Mouse (Mus musculus) forebrain, embryonic 10.5 days (tissue): ENCODE results near the gene Wipf2. TPM values are rescaled to one million over a fixed set of nuclear protein-coding genes. Genes with fewer than 3 reads are reported as not detected.
"Not testable (repeated sequence)": the region's sequence is repeated elsewhere in the genome, so short reads cannot be mapped to it uniquely, and the experiment has no call there.

ENCODE experiments used
- DNase-seq: peaks from one replicate; pipeline ENCODE4 v3.0.0-alpha.2; 2017; ENCODE audit warnings: low spot score; ENCODE audit errors: extremely low spot score
- H3K27ac ChIP-seq: fragments of 300-500 bp; sonication (generic); 2 replicates; pipeline ENCODE4 v1.5.1; 2016; ENCODE audit warnings: mild to moderate bottlenecking
- H3K27me3 ChIP-seq: fragments of 300-500 bp; sonication (generic); 2 replicates; pipeline ENCODE4 v1.6.1; 2016; ENCODE audit warnings: mild to moderate bottlenecking; ENCODE audit not compliant: poor library complexity, severe bottlenecking
- H3K36me3 ChIP-seq: fragments of 300-500 bp; sonication (generic); replicated peaks from 2 replicates; pipeline ENCODE4 v1.6.1; 2016; ENCODE audit warnings: mild to moderate bottlenecking, moderate library complexity
- H3K4me1 ChIP-seq: fragments of 300-500 bp; sonication (generic); 2 replicates; pipeline ENCODE4 v1.6.1; 2016
- H3K4me3 ChIP-seq: fragments of 300-500 bp; sonication (generic); 2 replicates; pipeline ENCODE4 v1.5.1; 2016; ENCODE audit warnings: mild to moderate bottlenecking, moderate library complexity
- H3K9me3 ChIP-seq: fragments of 300-500 bp; sonication (generic); 2 replicates; pipeline ENCODE4 v1.6.1; 2016; ENCODE audit warnings: mild to moderate bottlenecking, moderate library complexity
- WGBS: fragments of 180-500 bp; shearing (Covaris S2); methylation state at CpG from one replicate; pipeline ENCODE4 v1.1.7; 2016; 5-methylcytosine and 5-hydroxymethylcytosine counted together
- polyA plus RNA-seq: library from polyadenylated mRNA; unstranded; fragments of >200 nt; fragmentation: Nextera tagmentation; extraction: Ambion mirVana; gene quantifications from 2 replicates; pipeline ENCODE4 v1.2.1, GENCODE M21; 2016

The Wipf2 gene
- polyA plus RNA-seq = 4.5 and 4.7 TPM in 2 replicates

DNA sequence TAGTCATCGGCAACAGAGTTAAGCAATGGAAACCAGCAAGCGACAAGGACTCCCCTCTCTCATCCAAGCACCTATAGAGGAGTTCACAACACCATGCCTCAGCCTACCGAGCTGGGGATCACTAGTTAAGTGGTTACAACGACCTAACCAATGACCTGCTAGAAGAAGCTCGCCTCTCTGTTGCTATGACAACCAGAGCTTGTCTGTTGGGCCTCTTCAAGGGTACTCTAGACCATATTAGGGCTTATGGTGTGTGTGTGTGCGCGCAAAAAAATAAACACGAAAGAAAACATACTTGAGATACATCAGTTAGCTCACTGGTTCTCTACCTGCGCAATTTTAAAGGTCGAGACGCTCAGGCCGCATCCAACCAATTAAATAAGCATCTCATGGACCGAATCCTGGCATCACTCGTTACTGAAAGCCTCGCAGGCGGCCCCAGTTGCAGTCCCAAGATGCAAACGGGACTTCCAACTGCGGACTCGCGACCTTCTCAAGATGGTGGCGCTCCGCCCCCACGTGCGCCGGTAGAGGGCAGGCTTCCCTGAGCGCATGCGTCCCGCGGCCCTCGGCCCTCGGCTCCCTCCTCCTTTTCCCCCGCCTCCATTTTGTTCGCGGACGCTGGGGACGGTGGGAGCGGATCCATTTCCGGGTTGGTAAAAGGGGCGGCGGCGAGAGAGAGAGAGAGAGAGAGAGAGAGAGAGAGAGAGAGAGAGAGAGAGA lies at the start of gene Wipf2:
TSS of gene Wipf2 (plus strand) at position 611 of the 723 bp plus-strand sequence.
- DNase-seq = peak; percentile 93
- peak within 1 kb of the TSS; percentile 94 for H3K27ac ChIP-seq
- 7% methylated on average over 41 of the region's 41 CpGs for WGBS
- no peaks in the 10 kb centered on the region for H3K9me3 ChIP-seq
- peaks cover 24% of the 10 kb centered on the region for H3K36me3 ChIP-seq
- peaks cover 4% of the 10 kb centered on the region; the same call in 1 of the 2 replicates for H3K27me3 ChIP-seq
- H3K4me1 ChIP-seq = peaks cover 24% of the 10 kb centered on the region
- H3K4me3 ChIP-seq = peak within 1 kb of the TSS; percentile 72

DNA sequence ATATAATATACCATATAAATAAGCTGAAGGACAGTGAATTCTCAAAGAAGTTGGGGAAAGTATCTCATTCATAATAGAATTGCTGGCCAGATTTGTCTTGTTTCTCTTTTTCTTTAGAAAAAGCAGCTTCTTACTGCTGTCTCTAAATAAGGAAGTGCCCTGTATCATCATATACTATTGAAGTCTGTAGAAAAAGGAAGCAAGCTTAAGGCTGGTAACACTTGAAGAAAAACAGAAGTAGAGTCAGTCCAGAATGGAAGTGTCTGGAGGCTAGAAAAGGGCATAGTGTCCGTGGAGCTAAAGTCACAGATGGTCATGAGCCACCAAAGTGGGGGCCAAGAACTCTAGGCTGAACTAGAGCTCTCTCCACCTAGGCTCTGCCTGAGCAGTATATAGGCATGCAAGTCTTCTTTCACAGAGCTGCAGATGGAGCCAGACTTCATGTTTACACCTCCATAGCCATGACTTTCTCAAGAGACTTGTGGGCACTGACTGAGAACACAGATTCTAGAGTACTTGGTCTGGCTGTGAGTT lies 46.7 kb upstream of the Wipf2 start:
- 92% methylated on average over 1 of the region's 1 CpGs for WGBS
- DNase-seq = no peak
- Histone ChIP-seq H3K4me3 (no peak overlapping the region), H3K9me3 (no peaks in the 10 kb centered on the region), H3K36me3 (peaks cover 99% of the 10 kb centered on the region), H3K4me1 (no peaks in the 10 kb centered on the region), H3K27me3 (no peaks in the 10 kb centered on the region), H3K27ac (no peak overlapping the region)

DNA sequence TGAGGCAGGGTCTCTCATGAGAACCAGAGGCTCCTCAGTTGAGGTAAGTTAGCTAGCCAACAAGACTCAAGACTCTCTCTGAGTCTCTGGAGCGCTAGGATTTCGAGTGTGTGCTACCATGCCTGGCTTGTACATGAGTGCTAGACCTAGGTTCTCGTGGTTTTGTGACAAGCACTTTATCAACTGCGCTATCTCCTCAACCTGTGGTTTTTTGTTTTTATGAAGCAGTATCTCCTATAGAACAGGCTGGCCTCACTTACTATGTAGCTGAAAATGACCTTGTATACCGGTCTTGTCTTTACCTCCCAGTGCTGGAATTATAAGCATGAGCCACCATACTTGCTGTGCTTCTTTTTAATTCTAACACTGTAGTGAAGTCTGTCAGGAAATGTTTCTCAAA lies 42.5 kb upstream of the Wipf2 start:
- WGBS = 94% methylated on average over 5 of the region's 5 CpGs
- Histone ChIP-seq H3K36me3 (peaks cover 100% of the 10 kb centered on the region), H3K9me3 (no peaks in the 10 kb centered on the region), H3K4me1 (no peaks in the 10 kb centered on the region), H3K27me3 (no peaks in the 10 kb centered on the region), H3K27ac (no peak overlapping the region), H3K4me3 (no peak overlapping the region)
- no peak for DNase-seq

DNA sequence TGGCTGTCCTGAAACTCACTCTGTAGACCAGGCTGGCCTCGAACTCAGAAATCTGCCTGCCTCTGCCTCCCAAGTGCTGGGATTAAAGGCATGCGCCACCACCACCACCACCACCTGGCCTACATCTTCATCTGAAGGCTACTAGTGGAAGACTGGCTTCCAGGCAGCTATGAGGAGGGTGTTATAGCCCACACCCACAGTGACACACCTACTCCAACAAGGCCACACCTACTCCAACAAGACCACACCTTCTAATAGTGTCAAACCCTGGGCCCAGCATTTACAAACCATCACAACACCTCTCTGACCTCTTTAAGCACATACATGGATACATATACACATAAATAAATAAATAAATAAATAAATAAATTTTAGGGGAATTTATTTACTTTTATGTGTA lies 37.4 kb upstream of the Wipf2 start:
- peaks cover 100% of the 10 kb centered on the region for H3K36me3 ChIP-seq
- WGBS = 96% methylated on average over 2 of the region's 2 CpGs
- H3K27ac ChIP-seq, DNase-seq, H3K27me3 ChIP-seq, H3K9me3 ChIP-seq, H3K4me1 ChIP-seq, H3K4me3 ChIP-seq: not testable (repeated sequence)

DNA sequence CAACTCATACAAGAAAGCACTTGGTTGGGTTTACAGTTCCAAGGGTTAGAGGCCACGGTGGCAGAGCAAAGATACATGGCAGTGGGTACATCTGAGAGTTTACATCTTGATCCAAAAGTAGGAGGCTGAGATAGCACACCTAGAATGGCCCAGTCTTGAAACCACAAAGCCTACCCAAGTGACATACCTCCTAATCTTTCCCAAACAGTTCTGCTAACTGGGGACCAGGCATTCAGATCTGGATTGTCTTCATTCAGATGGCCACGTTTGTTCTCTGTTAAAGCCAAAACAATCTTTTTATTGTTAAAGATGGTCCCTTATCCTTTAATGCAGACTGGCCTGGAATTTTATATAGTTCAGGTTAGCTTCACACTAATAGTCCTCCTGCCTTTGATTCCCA lies 35.6 kb upstream of the Wipf2 start:
- H3K27ac ChIP-seq = no peak overlapping the region
- H3K27me3 ChIP-seq = no peaks in the 10 kb centered on the region
- no peaks in the 10 kb centered on the region for H3K4me1 ChIP-seq
- no peak overlapping the region for H3K4me3 ChIP-seq
- H3K9me3 ChIP-seq = no peaks in the 10 kb centered on the region
- H3K36me3 ChIP-seq = peaks cover 100% of the 10 kb centered on the region
- WGBS = 92% methylated on average over 2 of the region's 2 CpGs
- DNase-seq = no peak

DNA sequence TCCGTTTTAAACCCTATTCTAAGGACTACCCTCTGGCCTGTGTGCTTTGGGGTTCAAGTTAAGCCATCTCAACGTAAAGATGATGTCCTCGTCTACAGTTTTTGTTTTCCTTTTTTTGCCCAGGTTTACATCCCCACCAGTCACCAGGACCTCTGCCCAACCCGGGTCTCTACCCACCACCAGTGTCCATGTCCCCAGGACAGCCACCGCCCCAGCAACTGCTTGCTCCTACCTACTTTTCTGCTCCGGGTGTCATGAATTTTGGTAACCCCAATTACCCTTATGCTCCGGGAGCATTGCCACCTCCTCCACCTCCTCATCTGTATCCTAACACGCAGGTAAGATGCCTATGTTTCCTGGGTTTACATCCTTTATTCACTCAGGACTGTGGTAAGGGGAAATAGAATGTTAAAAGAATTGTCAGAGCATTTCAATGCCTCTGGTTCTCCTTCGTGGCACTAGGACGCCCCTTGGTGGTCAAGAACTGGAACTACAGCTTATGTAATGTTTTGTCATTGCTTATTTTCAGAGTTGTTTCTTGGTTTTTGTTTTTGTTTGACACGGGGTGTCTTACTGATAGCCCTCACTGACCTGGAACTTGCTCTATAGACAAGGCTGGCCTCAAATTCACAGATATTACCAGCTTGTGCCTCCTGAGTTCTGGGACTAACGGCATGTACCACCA lies 34.2 kb upstream of the Wipf2 start:
- Histone ChIP-seq H3K4me3 (no peak overlapping the region), H3K27ac (no peak overlapping the region), H3K27me3 (no peaks in the 10 kb centered on the region), H3K36me3 (peaks cover 100% of the 10 kb centered on the region), H3K9me3 (no peaks in the 10 kb centered on the region), H3K4me1 (peaks cover 2% of the 10 kb centered on the region)
- WGBS = 78% methylated on average over 12 of the region's 12 CpGs
- DNase-seq = no peak

DNA sequence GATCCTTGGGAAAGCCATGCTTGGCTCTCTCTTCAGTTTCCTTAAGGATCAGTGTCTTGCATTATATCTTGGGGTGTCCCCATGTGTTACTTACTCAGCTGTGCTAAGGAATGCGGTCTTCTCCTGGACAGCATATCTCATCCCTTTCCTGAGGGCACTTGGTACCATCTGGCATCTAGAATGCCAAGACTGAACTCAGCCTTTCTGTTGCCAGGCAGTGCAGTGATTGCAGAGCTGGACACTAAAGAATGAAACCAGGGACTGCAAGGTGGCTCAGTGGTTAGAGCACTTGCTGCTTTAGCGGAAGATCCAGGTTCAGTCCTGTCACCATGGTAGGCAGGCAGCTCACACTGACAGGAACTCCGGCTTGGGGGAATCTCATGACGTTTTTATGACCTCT lies 33.6 kb upstream of the Wipf2 start:
- DNase-seq = no peak
- H3K4me1 ChIP-seq = peaks cover 8% of the 10 kb centered on the region
- H3K36me3 ChIP-seq = peaks cover 100% of the 10 kb centered on the region
- no peak overlapping the region for H3K27ac ChIP-seq
- H3K9me3 ChIP-seq = no peaks in the 10 kb centered on the region
- no peaks in the 10 kb centered on the region for H3K27me3 ChIP-seq
- 82% methylated on average over 4 of the region's 4 CpGs for WGBS
- H3K4me3 ChIP-seq = no peak overlapping the region

DNA sequence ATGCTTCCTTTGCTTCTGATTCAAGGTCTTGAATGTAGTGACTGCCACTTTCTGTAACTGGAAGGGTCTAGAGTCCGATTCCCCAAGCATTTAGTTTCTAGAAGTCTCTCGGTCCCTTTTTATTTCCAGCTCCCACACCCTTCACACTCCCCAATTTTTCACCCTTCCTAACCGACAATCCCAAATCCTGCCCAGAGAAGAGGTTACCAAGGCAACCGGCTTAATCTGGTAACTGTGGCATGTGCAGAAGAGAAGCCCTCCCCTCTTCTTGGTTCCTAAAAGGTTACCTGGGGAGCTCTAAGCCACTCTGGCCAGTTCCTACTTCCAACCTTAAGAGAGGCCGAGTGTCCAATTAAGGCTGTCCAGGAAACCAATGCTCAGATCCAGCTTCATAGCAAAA lies 28.1 kb upstream of the Wipf2 start:
- Histone ChIP-seq H3K4me1 (peaks cover 49% of the 10 kb centered on the region), H3K27me3 (peaks cover 41% of the 10 kb centered on the region), H3K9me3 (no peaks in the 10 kb centered on the region), H3K36me3 (peaks cover 45% of the 10 kb centered on the region), H3K4me3 (no peak overlapping the region), H3K27ac (peak overlapping the region; percentile 49; the same call in 1 of the 2 replicates)
- DNase-seq = no peak
- WGBS = 35% methylated on average over 5 of the region's 5 CpGs

DNA sequence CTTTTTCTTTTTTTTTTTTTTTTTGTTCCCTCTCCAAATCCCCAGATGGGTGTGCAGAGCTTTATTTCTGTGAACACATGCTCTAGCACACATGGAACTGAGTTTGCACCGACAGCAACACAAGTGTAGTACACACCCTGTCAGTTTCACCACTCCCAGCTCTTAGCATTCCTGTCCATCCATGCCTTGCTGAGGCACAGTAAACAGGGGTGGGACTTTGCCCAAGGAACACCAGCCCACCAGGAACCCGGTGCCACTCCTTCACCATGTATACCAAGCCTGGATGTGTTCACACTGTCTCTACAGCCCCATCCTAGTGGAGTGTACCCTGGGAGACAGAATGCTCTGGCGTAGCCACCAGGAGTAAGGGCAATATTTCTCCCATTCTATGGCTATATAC lies 27.7 kb upstream of the Wipf2 start:
- Histone ChIP-seq H3K27me3 (peaks cover 41% of the 10 kb centered on the region), H3K9me3 (no peaks in the 10 kb centered on the region), H3K27ac (no peak overlapping the region), H3K4me3 (no peak overlapping the region), H3K36me3 (peaks cover 41% of the 10 kb centered on the region), H3K4me1 (peaks cover 49% of the 10 kb centered on the region)
- no peak for DNase-seq
- 57% methylated on average over 3 of the region's 3 CpGs for WGBS

DNA sequence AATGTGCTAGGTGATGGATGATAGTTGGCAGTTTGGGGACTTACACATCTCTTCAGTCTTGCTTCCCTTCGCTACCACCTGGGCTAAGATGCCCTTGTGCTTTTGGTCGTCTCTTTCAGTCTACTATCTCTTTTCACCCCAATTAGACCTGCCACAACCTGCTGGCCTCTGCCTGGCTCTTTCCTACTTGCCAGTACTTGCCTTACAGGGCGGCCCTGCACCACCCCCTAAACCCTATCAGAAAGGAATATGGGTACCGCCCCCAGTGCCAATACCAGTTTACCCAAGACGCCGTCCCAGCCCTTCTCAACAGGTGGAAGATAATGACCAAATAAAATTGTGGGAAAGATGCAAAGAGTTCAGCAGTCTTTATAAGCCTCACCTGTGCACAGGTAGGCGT lies 27.3 kb upstream of the Wipf2 start:
- Histone ChIP-seq H3K36me3 (peaks cover 37% of the 10 kb centered on the region), H3K4me1 (peaks cover 49% of the 10 kb centered on the region), H3K27ac (no peak overlapping the region), H3K27me3 (peaks cover 41% of the 10 kb centered on the region), H3K4me3 (peak overlapping the region; percentile 77), H3K9me3 (no peaks in the 10 kb centered on the region)
- WGBS = 31% methylated on average over 7 of the region's 7 CpGs
- no peak for DNase-seq

DNA sequence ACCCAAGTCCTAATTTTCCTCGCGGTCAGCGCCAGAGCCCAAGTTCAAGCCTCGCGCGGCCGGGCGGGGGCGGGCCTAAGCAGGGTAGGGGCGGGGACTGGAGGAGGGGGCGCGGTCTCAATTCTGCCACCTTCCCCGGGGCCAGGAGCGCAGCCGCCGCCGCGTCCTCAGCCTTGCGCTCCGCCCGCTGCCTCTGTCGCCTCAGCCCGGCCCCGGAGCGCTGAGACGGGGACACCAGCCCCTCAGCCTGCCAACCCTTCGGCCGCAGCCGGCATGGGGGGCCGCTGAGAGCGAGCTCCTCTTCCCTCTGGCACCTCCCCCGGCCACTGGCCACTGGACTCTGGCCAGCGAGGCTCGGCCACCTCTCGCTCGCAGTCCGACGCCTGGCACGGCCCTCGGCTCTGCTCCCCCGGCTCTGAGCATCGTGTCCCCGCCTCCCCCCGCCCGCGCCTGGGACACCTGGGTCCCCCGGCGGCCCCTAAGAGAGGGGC lies 26.7 kb upstream of the Wipf2 start, which contains the start of gene Rapgefl1:
TSS of gene Rapgefl1 (plus strand) at position 135 of the 491 bp plus-strand sequence.
- WGBS = 1% methylated on average over 46 of the region's 48 CpGs
- H3K36me3 ChIP-seq = peaks cover 31% of the 10 kb centered on the region
- peak; percentile 85 for DNase-seq
- H3K27ac ChIP-seq = peak within 1 kb of the TSS; percentile 83
- H3K4me1 ChIP-seq = peaks cover 49% of the 10 kb centered on the region
- H3K4me3 ChIP-seq = peak within 1 kb of the TSS; percentile 77
- peaks cover 41% of the 10 kb centered on the region for H3K27me3 ChIP-seq
- no peaks in the 10 kb centered on the region for H3K9me3 ChIP-seq

DNA sequence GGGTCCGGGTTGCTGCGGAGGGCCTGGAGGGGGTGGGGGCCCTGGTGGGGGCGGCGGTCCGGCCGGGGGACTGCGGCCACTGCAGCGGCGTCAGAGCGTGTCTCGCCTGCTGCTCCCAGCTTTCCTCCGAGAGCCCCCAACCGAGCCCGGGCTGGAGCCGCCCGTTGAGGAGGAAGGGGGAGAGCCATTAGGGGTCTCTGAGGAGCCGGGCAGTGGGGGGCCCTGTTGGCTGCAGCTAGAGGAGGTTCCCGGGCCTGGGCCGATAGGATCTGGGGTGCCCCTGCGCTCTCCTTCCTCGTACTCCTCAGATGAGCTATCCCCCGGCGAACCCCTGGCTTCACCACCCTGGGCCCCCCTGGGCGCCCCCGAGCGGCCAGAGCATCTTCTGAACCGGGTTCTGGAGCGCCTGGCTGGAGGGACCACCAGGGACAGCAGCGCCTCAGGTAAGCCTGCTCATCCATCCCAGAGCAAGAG lies 26.2 kb upstream of the Wipf2 start:
- no peak for DNase-seq
- no peaks in the 10 kb centered on the region for H3K9me3 ChIP-seq
- H3K27me3 ChIP-seq = peaks cover 41% of the 10 kb centered on the region
- 2% methylated on average over 24 of the region's 29 CpGs for WGBS
- H3K4me3 ChIP-seq = peak overlapping the region; percentile 77
- H3K27ac ChIP-seq = peak overlapping the region; percentile 83
- peaks cover 26% of the 10 kb centered on the region for H3K36me3 ChIP-seq
- H3K4me1 ChIP-seq = peaks cover 49% of the 10 kb centered on the region

DNA sequence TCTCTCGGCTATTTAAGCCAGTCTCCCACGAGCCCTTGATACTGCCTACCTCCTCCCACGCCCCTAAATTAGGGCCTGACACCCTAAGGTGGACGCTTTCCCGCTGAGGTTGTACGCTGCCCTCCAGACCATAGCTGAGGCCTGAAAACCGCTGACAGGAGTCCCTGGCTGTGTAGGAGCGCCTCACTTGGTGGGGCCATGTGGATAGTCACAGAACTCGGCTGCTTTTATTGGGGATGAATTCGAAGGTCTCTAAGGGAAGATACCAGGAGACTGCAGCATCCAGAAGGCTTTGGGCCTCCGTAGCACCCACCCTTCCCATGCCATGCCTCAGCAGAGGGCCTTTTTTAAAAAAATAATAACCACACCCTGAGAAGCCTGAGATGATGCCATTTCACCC lies 25.5 kb upstream of the Wipf2 start:
- WGBS = 46% methylated on average over 11 of the region's 11 CpGs

More for the DNA sequence above, 25.5 kb upstream of the Wipf2 start:
- Histone ChIP-seq H3K4me1 (peaks cover 49% of the 10 kb centered on the region), H3K9me3 (no peaks in the 10 kb centered on the region), H3K36me3 (peaks cover 19% of the 10 kb centered on the region), H3K27ac (no peak overlapping the region), H3K27me3 (peaks cover 41% of the 10 kb centered on the region), H3K4me3 (peak overlapping the region; percentile 77; the same call in 1 of the 2 replicates)
- no peak for DNase-seq
